Mouse (Mus musculus): ENCODE results near the gene Slc17a3. TPM values are rescaled to one million over a fixed set of nuclear protein-coding genes. Genes with fewer than 3 reads are reported as not detected.

The Slc17a3 gene
- polyA plus RNA-seq (2014; fragmentation: Nextera tagmentation; extraction: Ambion mirVana) = not detected in 2 replicates

- Histone ChIP-seq H3K4me3 (ENCODE audit: low read depth, low read length) (no peak within 1 kb of the TSS), H3K9me3 (ENCODE audit: control insufficient read depth, low read depth, low read length) (no peaks in the 10 kb centered on the region), H3K36me3 (ENCODE audit: control insufficient read depth, insufficient read depth, low read length) (no peaks in the 10 kb centered on the region), H3K4me1 (ENCODE audit: control insufficient read depth, insufficient read depth, low read length) (no peaks in the 10 kb centered on the region), H3K27ac (ENCODE audit: low read length) (no peak within 1 kb of the TSS), H3K4me2 (replicated peaks; ENCODE audit: low read depth, low read length) (no peak within 1 kb of the TSS), H3K27me3 (ENCODE audit: control insufficient read depth, insufficient read depth, low read length) (no peaks in the 10 kb centered on the region), H3K9ac (replicated peaks; ENCODE audit: low read depth, low read length) (no peak within 1 kb of the TSS)
- ATAC-seq (ENCODE audit: insufficient number of reproducible peaks, insufficient read depth, low FRiP score, low read depth) = no peak
- WGBS = 70% methylated on average over 2 of the region's 2 CpGs
These were observed at the start of gene Slc17a3 for GRCm38 (mm10) chr13:23839308-23839707. TSS of gene Slc17a3 (plus strand) at chr13:23839434.

GRCm38 (mm10) chr13:23792520-23792919 lies 46.7 kb upstream of the Slc17a3 start:
- no peak overlapping the region for H3K9ac ChIP-seq (replicated peaks; ENCODE audit: low read depth, low read length)
- no peaks in the 10 kb centered on the region for H3K9me3 ChIP-seq (ENCODE audit: control insufficient read depth, low read depth, low read length)
- no peak overlapping the region for H3K4me3 ChIP-seq (ENCODE audit: low read depth, low read length)
- no peak overlapping the region for H3K4me2 ChIP-seq (replicated peaks; ENCODE audit: low read depth, low read length)
- H3K27ac ChIP-seq (ENCODE audit: low read length) = no peak overlapping the region
- 39% methylated on average over 2 of the region's 2 CpGs for WGBS
- no peak for ATAC-seq (ENCODE audit: insufficient number of reproducible peaks, insufficient read depth, low FRiP score, low read depth)
- H3K27me3 ChIP-seq (ENCODE audit: control insufficient read depth, insufficient read depth, low read length) = no peaks in the 10 kb centered on the region
- H3K36me3 ChIP-seq (ENCODE audit: control insufficient read depth, insufficient read depth, low read length) = no peaks in the 10 kb centered on the region
- no peaks in the 10 kb centered on the region for H3K4me1 ChIP-seq (ENCODE audit: control insufficient read depth, insufficient read depth, low read length)

- 75% methylated on average over 5 of the region's 5 CpGs for WGBS
These were observed 39.8 kb upstream of the Slc17a3 start for GRCm38 (mm10) chr13:23799405-23799804.

GRCm38 (mm10) chr13:23804532-23804931 lies 34.7 kb upstream of the Slc17a3 start:
- 59% methylated on average over 2 of the region's 2 CpGs for WGBS
- no peaks in the 10 kb centered on the region for H3K9me3 ChIP-seq (ENCODE audit: control insufficient read depth, low read depth, low read length)
- H3K27me3 ChIP-seq (ENCODE audit: control insufficient read depth, insufficient read depth, low read length) = no peaks in the 10 kb centered on the region
- H3K4me1 ChIP-seq (ENCODE audit: control insufficient read depth, insufficient read depth, low read length) = no peaks in the 10 kb centered on the region
- no peak overlapping the region for H3K9ac ChIP-seq (replicated peaks; ENCODE audit: low read depth, low read length)
- H3K36me3 ChIP-seq (ENCODE audit: control insufficient read depth, insufficient read depth, low read length) = no peaks in the 10 kb centered on the region
- H3K27ac ChIP-seq (ENCODE audit: low read length) = no peak overlapping the region
- no peak overlapping the region for H3K4me2 ChIP-seq (replicated peaks; ENCODE audit: low read depth, low read length)
- no peak overlapping the region for H3K4me3 ChIP-seq (ENCODE audit: low read depth, low read length)
- ATAC-seq (ENCODE audit: insufficient number of reproducible peaks, insufficient read depth, low FRiP score, low read depth) = no peak

More at GRCm38 (mm10) chr13:23799405-23799804, 39.8 kb upstream of the Slc17a3 start:
- Histone ChIP-seq H3K36me3 (ENCODE audit: control insufficient read depth, insufficient read depth, low read length) (no peaks in the 10 kb centered on the region), H3K4me3 (ENCODE audit: low read depth, low read length) (no peak overlapping the region), H3K4me1 (ENCODE audit: control insufficient read depth, insufficient read depth, low read length) (no peaks in the 10 kb centered on the region), H3K27me3 (ENCODE audit: control insufficient read depth, insufficient read depth, low read length) (no peaks in the 10 kb centered on the region), H3K9me3 (ENCODE audit: control insufficient read depth, low read depth, low read length) (no peaks in the 10 kb centered on the region), H3K4me2 (replicated peaks; ENCODE audit: low read depth, low read length) (no peak overlapping the region), H3K9ac (replicated peaks; ENCODE audit: low read depth, low read length) (no peak overlapping the region), H3K27ac (ENCODE audit: low read length) (no peak overlapping the region)
- ATAC-seq (ENCODE audit: insufficient number of reproducible peaks, insufficient read depth, low FRiP score, low read depth) = no peak

- 66% methylated on average over 15 of the region's 15 CpGs for WGBS
- no peaks in the 10 kb centered on the region for H3K4me1 ChIP-seq (ENCODE audit: control insufficient read depth, insufficient read depth, low read length)
- no peaks in the 10 kb centered on the region for H3K9me3 ChIP-seq (ENCODE audit: control insufficient read depth, low read depth, low read length)
- no peak within 1 kb of the TSS for H3K4me2 ChIP-seq (replicated peaks; ENCODE audit: low read depth, low read length)
- H3K9ac ChIP-seq (replicated peaks; ENCODE audit: low read depth, low read length) = no peak within 1 kb of the TSS
- no peaks in the 10 kb centered on the region for H3K36me3 ChIP-seq (ENCODE audit: control insufficient read depth, insufficient read depth, low read length)
- ATAC-seq (ENCODE audit: insufficient number of reproducible peaks, insufficient read depth, low FRiP score, low read depth) = no peak
- no peak within 1 kb of the TSS for H3K4me3 ChIP-seq (ENCODE audit: low read depth, low read length)
- H3K27ac ChIP-seq (ENCODE audit: low read length) = no peak within 1 kb of the TSS
- H3K27me3 ChIP-seq (ENCODE audit: control insufficient read depth, insufficient read depth, low read length) = no peaks in the 10 kb centered on the region
These were observed 32.7 kb upstream of the Slc17a3 start, which contains the start of gene Slc17a2 for GRCm38 (mm10) chr13:23806422-23807052. TSS of gene Slc17a2 (plus strand) at chr13:23806993.

GRCm38 (mm10) chr13:23816148-23816547 lies 23.1 kb upstream of the Slc17a3 start:
- H3K4me3 ChIP-seq (ENCODE audit: low read depth, low read length) = no peak overlapping the region
- no peak overlapping the region for H3K9ac ChIP-seq (replicated peaks; ENCODE audit: low read depth, low read length)
- no peaks in the 10 kb centered on the region for H3K4me1 ChIP-seq (ENCODE audit: control insufficient read depth, insufficient read depth, low read length)
- H3K9me3 ChIP-seq (ENCODE audit: control insufficient read depth, low read depth, low read length) = no peaks in the 10 kb centered on the region
- no peaks in the 10 kb centered on the region for H3K27me3 ChIP-seq (ENCODE audit: control insufficient read depth, insufficient read depth, low read length)
- H3K4me2 ChIP-seq (replicated peaks; ENCODE audit: low read depth, low read length) = no peak overlapping the region
- 72% methylated on average over 2 of the region's 2 CpGs for WGBS
- H3K27ac ChIP-seq (ENCODE audit: low read length) = no peak overlapping the region
- no peaks in the 10 kb centered on the region for H3K36me3 ChIP-seq (ENCODE audit: control insufficient read depth, insufficient read depth, low read length)
- no peak for ATAC-seq (ENCODE audit: insufficient number of reproducible peaks, insufficient read depth, low FRiP score, low read depth)

GRCm38 (mm10) chr13:23820179-23820940 lies 18.9 kb upstream of the Slc17a3 start:
- WGBS = 64% methylated on average over 4 of the region's 4 CpGs
- H3K9ac ChIP-seq (replicated peaks; ENCODE audit: low read depth, low read length) = no peak overlapping the region
- no peak overlapping the region for H3K4me3 ChIP-seq (ENCODE audit: low read depth, low read length)
- no peak for ATAC-seq (ENCODE audit: insufficient number of reproducible peaks, insufficient read depth, low FRiP score, low read depth)
- no peak overlapping the region for H3K27ac ChIP-seq (ENCODE audit: low read length)
- H3K4me1 ChIP-seq (ENCODE audit: control insufficient read depth, insufficient read depth, low read length) = no peaks in the 10 kb centered on the region
- no peaks in the 10 kb centered on the region for H3K36me3 ChIP-seq (ENCODE audit: control insufficient read depth, insufficient read depth, low read length)
- H3K4me2 ChIP-seq (replicated peaks; ENCODE audit: low read depth, low read length) = no peak overlapping the region
- H3K27me3 ChIP-seq (ENCODE audit: control insufficient read depth, insufficient read depth, low read length) = no peaks in the 10 kb centered on the region
- no peaks in the 10 kb centered on the region for H3K9me3 ChIP-seq (ENCODE audit: control insufficient read depth, low read depth, low read length)

- H3K9me3 ChIP-seq (ENCODE audit: control insufficient read depth, low read depth, low read length) = no peaks in the 10 kb centered on the region
- H3K27me3 ChIP-seq (ENCODE audit: control insufficient read depth, insufficient read depth, low read length) = no peaks in the 10 kb centered on the region
- H3K4me2 ChIP-seq (replicated peaks; ENCODE audit: low read depth, low read length) = no peak overlapping the region
- H3K27ac ChIP-seq (ENCODE audit: low read length) = no peak overlapping the region
- no peak for ATAC-seq (ENCODE audit: insufficient number of reproducible peaks, insufficient read depth, low FRiP score, low read depth)
- H3K36me3 ChIP-seq (ENCODE audit: control insufficient read depth, insufficient read depth, low read length) = no peaks in the 10 kb centered on the region
- 73% methylated on average over 3 of the region's 3 CpGs for WGBS
- no peak overlapping the region for H3K4me3 ChIP-seq (ENCODE audit: low read depth, low read length)
- no peaks in the 10 kb centered on the region for H3K4me1 ChIP-seq (ENCODE audit: control insufficient read depth, insufficient read depth, low read length)
- no peak overlapping the region for H3K9ac ChIP-seq (replicated peaks; ENCODE audit: low read depth, low read length)
These were observed 17.0 kb upstream of the Slc17a3 start for GRCm38 (mm10) chr13:23822213-23822612.
